Mouse (Mus musculus) mouse embryonic stem cell (cell line): ENCODE measurements around the gene Mrc2.

Experiments used
- in situ Hi-C, 2 experiments: fragments of 300-500 bp; cut with MboI; formaldehyde crosslinking; loops; 1 replicate in 1 of 2; 3 replicates in 1 of 2; pipeline ENCODE4 v1.14.3; 2019 to 2020; ENCODE audit warnings: low sequenced_read_pairs in 2 of 2, low pct_unique_long_range_greater_than_20kb in 1 of 2, mixed read lengths in 1 of 2; ENCODE audit not compliant: unreplicated experiment in 1 of 2

Gene Mrc2

DNA sequence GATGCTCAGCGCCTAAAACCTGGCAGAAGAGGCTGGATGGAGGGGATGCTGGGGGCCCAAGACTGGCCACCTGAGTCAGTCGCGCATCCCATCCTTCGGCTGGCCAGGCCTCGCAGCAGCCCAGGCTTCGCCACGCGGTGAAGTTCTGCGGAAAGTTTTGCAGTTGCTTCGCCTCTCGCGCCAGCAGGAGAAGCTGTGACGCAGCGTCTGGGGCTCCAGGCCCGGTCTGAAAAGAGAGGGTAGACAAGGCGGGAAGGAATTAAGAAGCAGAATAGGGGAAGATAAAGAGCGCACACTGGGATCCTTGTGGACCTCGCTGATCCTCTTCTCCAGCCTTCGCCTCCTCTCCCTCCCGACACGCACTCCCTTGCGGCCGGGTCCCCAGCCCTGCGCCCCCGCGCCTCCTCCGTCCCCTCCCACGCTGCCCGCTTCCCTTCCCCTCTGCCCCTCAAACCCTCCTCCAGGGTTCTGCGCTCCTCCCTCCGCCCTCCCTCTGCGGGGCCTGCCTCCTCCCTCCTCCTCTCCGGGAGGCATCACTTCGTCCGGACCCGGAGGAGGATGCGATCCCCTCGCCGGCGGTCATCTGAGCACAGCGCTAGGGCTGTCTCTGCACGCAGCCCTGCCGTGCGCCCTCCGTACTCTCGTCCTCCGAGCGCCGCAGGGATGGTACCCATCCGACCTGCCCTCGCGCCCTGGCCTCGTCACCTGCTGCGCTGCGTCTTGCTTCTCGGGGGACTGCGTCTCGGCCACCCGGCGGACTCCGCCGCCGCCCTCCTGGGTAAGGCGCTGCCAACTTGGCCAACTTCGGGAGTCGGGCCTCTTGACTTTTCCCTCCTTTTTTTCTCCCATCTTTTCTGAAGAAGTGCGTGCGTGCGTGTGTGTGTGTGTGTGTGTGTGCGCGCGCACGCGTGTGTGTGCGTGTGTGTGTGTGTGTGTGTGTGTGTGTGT is at the start of gene Mrc2:
Gene Mrc2 (plus strand): TSS at position 520 of the 948 bp plus-strand sequence.
- in situ Hi-C loops, result no loop called here

DNA sequence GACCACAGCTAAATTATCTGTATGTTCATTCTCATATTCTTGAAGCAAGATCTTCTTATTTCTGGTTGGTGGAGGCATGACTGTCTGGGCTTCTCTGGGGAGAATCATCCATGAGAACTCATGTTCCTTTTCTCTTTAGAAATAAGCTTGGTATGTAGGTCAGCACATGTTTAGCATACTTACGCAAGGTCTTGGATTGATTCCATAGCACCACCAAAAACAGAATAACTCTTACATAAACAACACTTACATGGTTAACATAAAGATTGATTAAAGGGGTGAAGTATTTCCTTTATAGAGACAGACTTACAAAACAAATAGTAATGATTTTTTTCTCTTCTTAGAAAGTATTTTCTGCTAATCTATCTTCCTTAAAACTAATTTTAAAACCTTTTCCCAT is 46.1 kb upstream of the Mrc2 start:
- in situ Hi-C loops, result no loop called here

DNA sequence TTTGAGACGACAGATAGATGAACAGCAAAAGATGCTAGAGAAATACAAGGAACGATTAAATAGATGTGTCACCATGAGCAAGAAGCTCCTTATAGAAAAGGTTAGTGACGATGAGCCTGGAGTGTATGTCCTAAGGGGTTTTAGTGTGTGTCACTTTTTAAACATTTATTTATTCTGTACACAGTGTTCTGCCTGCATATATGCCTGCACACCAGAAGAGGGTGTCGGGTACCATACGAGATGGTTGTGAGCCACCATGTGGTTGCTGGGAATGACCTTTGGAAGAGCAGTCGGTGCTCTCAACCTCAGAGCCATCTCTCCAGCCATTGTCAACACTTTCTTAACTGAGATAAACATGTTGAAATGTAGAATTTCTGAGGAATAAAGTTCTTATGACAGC is 45.7 kb upstream of the Mrc2 start:
- in situ Hi-C loops, result no loop called here

DNA sequence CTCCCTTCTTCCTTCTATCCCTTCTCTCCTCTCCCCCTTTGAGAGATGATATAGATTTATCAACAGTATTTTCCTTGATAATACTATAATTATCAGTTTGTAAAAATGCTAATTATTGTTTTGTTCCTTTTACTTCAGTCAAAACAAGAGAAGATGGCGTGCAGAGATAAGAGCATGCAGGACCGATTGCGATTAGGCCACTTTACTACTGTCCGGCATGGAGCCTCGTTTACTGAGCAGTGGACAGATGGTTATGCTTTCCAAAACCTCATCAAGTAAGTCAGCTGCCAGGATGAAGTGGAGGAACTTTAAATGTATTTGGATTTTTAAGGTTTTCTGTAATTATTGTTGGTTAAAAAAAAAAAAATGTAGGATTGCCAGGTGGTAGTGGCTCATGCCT is 45.1 kb upstream of the Mrc2 start:
- in situ Hi-C loops, result no loop called here

DNA sequence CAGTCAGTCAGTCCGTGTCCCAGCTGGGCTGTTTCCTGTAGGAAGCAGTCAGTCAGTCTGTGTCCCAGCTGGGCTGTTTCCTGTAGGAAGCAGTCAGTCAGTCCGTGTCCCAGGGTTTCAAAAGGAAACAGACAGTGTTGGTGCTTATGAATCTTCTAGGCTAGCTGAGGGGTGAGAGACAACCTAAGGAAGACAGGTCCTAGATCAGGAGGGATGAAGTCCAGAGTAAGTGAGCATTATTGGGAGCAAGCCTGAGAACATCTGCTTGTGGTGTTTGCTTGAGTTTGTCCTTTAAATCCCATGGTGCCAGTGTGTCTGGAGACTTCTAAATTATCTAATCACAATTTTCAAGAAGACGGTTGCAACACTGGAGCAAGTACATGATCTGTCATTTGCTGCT is 32.7 kb upstream of the Mrc2 start:
- in situ Hi-C loops, result no loop called here

DNA sequence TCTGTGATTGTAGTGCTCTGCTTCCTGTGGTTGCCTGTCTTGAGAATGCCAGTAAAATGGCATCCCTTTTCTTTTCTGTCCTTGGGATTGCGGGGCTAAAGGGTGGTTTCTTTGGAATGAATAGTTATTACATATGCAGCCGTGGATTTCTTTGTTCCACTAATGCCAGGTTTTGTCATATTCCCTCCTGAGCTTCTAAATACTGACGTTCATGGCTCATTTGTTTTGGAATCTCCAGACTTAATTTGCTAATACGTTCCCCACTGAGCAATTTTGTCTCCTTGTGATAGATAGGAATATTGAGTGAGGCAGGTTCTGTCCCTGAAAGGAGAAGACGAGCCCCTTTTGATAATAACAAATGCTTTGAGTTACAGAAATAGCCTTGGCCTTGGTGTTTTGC is 31.3 kb upstream of the Mrc2 start:
- in situ Hi-C loops, result no loop called here

DNA sequence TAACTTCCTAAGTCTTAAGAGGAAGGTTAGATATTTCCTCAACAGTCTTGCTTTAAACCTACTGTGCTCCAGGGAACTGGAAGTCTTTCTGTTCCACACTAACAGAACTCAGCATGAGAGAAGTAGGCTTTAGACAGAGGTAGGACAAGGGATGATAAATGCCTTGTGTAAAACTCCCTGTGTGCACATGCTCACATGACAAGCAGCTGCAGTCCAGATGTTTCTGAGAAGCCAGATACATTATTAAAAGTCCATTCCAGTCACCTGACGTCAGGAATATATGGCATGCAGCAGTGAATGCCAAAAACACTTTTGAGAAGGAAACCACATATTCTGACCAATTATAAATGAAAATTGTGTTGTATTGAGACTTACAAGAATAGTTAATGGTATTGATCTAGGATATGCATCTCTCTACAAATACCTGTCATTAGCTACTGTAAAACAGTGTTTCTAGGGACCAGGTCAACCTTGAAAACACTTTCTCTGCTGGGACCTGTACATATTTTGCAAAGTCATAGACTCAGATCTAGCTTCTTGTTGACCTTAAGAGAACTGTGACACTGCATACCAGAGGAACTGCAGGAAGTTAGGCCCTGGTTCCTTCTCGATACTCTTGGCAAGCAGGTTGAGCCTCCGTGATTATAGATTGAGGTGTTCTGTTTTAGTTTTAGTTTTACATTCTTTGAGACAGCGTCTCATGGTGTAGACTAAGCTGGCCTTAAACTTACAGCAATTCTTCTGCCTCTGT is 30.7 kb upstream of the Mrc2 start:
- in situ Hi-C loops, result no loop called here

DNA sequence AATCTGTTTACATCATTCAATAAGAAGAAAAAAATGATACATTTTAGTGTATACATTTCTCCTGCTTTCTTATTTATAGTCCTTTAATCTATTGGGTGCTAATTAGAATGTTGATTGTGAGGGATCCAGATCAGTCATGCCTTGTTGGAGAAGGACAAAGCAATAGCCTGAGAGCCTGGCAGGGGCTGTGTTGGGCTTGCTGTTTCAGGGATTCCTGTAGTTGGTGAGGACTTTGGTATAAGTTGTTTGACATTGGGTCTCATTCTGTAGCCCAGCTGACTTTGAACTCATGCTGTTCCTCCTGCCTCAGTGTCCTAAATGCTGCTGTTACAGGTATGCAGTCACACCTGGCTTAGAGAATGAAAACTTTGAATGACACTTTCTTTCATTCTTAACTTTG is 27.9 kb upstream of the Mrc2 start:
- in situ Hi-C loops, result no loop called here

DNA sequence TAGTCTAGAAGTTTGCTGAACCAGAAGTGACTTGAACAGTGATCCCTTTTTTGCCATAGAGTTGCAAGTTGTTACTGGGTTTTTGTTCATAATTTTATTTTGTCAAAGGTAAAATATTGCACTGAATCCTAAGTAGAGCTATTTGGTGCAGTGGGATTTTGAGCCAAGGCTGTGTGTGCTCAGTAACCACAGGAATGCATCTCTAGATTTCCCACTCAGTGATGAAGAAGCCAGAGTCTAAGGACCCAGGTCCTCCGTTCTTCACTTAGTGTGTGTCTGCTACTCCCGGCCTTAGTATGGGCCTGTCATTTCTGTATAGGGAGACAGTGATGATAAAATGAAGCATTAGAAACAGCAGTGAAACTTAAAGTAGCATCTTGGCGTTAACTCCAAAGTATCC is 27.5 kb upstream of the Mrc2 start:
- in situ Hi-C loops, result no loop called here

DNA sequence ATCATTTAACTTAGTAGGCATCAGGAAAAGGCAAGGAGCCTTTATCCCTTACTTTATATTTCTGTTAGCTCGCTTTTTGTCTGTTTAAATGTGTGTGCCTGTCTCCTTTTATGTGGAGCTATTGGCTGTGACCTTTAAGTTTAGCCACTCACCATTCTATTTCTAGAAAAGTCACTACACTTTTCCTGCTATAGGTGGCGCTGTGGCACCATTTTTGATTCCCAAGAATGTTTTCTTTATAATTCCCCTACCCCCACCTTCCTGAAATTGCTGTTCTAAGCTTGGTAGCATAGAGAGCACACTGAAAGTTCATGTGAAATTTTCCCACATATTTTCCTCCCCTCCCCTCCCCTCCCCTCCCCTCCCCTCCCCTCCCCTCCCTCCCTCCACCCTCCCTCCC is 22.3 kb upstream of the Mrc2 start:
- in situ Hi-C loops, result no loop called here

DNA sequence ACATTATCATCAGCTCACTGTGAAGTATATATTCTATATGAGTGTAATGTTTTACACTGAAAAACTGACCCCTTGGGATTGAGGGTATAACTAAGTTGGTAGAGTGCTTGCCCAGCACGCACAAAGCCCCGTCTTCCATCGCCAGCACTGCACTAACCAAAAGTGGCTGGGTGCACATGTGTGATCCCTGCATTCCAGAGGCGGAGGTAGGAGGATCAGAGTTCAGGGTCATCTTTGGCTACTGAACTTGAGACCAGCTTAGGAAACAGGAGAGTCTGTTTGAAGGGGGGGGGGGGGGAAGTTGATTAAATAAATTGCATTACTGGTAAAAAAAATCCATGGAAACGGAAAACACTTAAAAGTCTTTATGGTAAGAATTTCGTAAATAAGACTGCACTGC is 12.0 kb upstream of the Mrc2 start:
- in situ Hi-C loops, result no loop called here

DNA sequence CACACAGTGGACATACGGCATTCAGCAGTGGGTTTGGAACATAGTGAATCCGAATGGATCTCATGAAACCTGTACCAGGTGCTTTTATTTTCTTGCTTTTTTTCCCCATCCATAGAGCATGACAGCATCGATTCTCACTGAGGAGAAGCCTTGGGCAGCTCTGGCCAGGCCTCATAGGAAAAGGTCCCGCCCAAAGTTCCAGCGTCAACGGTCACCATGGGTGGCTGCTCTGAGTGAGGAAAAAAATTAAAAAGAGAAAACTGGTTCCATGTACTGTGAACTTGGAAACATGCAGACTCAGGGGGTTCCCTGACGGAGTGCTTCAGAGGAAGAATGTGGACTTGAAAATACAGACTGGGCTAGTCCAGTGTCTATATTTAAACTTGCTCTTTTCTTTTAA is 11.2 kb upstream of the Mrc2 start:
- in situ Hi-C loops, result no loop called here

DNA sequence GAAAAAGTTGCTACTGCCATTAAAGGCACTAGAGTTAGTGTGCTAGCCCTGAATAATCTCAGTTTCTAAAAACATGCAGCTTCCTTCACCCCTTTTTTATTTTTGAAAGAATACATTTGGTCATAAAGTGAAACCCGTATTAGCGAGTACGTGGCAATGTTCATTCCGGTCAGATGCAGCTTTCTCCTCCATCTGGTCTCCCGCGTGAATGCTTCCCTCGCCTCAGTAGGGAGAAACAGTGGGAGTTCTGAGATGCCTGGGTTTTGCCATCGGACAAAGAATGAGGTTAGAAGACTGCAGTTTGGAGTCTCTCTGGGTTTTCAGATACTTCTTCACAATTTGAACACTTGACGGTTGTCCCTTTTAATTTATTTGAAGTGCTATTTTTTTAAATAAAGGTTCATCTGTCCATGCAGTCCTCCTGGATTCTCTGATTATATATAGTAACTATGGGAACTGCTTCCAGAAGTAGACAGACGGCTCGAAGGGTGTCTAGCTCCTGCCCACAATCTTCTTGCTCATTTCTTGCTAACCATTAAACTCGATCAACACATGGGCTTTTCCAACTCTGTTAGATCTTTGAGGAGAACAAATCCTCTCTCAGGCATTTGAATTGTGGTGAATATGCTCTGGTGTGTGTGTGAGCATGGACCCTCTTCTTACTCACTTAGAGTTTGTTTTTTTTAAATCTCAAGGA is 10.5 kb upstream of the Mrc2 start:
- in situ Hi-C loops, result no loop called here

DNA sequence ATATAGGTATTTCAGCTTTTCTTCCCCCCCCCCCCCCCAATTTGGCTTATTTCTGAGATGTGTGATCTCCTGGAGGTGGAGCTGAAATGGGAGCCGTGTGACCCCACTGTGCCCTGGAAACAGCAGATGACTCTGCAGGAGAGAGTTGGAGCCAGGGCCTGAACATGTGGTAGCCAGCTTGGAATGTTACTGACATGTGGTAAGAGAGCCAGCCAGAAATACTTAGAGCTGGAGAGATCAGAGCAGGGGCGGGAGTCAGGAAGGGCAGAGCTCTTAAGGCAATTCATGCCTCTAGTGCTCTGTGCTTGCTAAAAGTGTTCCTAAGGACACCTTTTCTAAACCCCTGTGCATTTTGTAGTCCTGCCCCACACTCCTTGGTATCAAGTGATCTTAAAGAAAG is 10.0 kb upstream of the Mrc2 start:
- in situ Hi-C loops, result no loop called here

DNA sequence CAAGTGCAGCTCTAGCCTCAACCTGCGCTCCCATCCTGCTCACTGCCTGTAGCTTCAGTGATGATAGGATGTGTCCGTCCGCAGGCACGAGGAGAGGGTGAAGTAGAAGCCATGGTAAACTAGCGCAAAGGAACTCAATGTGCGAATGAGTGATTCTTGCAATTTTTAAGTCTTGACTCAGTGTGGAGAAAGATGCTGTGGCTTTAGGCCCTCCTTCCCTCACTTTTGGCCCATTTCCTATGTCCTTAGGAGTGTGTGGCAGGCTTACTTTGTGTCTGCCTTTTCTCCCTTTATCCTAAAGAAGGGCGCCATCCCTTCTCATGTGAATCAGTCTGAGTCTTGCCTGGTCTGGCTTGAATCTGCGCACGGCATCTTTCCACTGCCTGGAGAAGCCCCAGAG is 9.4 kb upstream of the Mrc2 start:
- in situ Hi-C loops, result no loop called here

DNA sequence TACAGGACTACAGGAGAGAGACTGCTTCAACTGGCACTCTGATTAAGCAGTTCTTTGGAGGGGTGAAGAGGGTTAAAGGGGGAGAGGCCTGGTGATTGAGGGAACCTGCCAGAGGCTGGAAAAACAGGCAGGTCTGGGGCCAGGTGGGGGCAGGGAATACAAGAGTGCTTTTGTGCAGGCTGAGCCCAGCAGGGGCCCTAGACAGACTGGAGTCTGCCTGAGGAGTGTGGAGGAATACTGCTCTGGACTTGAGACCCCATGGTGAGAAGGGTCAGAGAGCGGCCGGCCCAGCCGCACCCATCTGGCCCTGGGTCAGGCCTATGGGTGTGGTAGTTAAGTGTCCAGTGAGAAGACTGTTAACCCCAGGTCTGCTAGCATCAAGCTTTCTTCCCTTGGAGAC is 6.7 kb upstream of the Mrc2 start:
- in situ Hi-C loops, result no loop called here

DNA sequence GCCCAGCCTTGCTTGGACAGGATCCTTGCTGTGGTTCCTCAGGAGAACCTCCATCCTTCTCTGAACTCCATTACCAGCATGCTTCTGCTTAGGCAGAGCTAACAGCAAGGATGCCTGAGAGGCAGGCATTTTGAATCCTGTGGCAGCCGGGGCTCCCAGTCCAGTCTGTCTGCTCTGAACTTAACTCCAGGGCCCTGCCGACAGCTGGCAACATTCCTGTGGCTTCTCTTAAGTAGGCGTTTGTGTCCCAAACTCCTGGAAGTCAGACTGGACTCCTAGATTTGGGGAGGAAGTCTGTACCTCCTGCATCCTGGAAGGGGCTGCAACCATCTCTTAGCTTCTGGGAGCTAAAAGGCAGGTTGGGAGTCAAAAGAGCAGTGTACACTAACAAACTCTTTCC is 3.0 kb upstream of the Mrc2 start:
- in situ Hi-C loops, result no loop called here

DNA sequence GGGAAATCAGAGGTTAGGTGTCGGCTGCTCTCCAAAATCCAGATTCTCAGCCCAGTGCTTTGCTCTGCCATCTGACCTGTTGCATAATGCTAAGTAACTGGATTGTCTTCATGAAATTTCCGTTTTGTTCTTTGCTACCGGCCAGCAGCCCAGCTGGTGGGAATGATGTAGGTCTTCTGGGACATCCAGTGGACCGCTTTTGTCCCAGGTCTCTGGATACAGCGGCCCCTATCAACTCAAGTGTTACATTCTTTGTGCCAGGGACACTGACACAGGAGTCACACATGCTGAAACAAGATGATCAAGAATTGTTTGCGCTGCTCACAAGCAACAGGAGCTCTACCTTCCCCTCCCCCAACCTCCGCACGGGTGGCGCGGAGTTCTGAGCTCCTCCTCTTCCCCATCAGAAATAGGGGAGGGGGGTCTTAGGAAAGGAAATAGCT is 741 bp upstream of the Mrc2 start:
- in situ Hi-C loops, result no loop called here

DNA sequence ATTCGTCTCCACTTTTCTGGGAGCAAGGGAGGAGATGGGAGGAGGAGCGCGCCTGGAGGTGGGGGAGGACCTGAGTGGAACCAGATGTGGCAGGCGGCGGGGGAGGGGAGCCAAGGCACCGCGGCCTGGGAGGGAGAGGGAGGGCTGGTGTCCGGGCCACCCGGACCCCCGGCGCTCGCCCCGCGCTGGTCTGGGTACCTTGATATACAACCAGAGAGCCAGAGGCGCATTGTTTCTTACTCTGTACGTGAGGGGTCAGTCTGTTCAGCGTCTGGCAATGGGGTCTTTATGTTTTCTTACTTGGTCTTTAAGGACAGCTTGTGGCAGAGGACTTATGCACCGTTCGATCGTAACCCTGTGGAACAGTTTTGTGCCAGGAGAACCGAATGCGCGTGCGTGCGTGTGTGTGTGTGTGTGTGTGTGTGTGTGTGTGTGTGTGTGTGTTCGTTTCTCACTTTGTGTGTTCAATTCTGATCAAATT is 698 bp downstream of the Mrc2 start:
- in situ Hi-C loops, result no loop called here
